Mouse (Mus musculus) adrenal gland, postnatal 14 days (tissue): Measurements from ENCODE around the gene Mrpl14. TPM values are rescaled to one million over a fixed set of nuclear protein-coding genes. Genes with fewer than 3 reads are reported as not detected.

Source experiments
- DNase-seq: peaks from one replicate; pipeline ENCODE4 v3.0.0; 2021; ENCODE audit warnings: mixed read lengths
- total RNA-seq: library from RNA; stranded (reverse); gene quantifications from 2 replicates; pipeline ENCODE4 v1.2.3, GENCODE M21; 2021

Mrpl14 gene
- total RNA-seq, 1 experiment from 2014 or later, result 122 TPM

GRCm38 (mm10) chr17:45724574-45724921, 38.4 kb downstream of the Mrpl14 start:
- DNase-seq, result no peak

GRCm38 (mm10) chr17:45726249-45726648, 40.1 kb downstream of the Mrpl14 start:
- DNase-seq, result no peak

GRCm38 (mm10) chr17:45727481-45727880, 41.4 kb downstream of the Mrpl14 start:
- no peak for DNase-seq

GRCm38 (mm10) chr17:45727983-45728723, 42.0 kb downstream of the Mrpl14 start:
- no peak for DNase-seq

GRCm38 (mm10) chr17:45729387-45729786, 43.3 kb downstream of the Mrpl14 start:
- no peak for DNase-seq

GRCm38 (mm10) chr17:45730696-45731095, 44.6 kb downstream of the Mrpl14 start:
- no peak for DNase-seq

- DNase-seq, result peak; percentile 90
Measured at GRCm38 (mm10) chr17:45731172-45731864, 45.2 kb downstream of the Mrpl14 start.

GRCm38 (mm10) chr17:45733038-45733734, 47.1 kb downstream of the Mrpl14 start:
- no peak for DNase-seq

GRCm38 (mm10) chr17:45733735-45734301, 47.7 kb downstream of the Mrpl14 start, which contains the start of gene 1600014C23Rik:
TSS of gene 1600014C23Rik (minus strand) at chr17:45733844.
- DNase-seq, result peak; percentile 81

GRCm38 (mm10) chr17:45734333-45734732, 48.2 kb downstream of the Mrpl14 start:
- no peak for DNase-seq

- DNase-seq, result peak; percentile 56
Measured at GRCm38 (mm10) chr17:45734881-45735280, 48.8 kb downstream of the Mrpl14 start.

GRCm38 (mm10) chr17:45735382-45736310, 49.5 kb downstream of the Mrpl14 start:
- DNase-seq, result peak; percentile 92

GRCm38 (mm10) chr17:45736311-45737077, 50.4 kb downstream of the Mrpl14 start:
- DNase-seq, result peak; percentile 93

- no peak for DNase-seq
Measured at GRCm38 (mm10) chr17:45737078-45737601, 51.0 kb downstream of the Mrpl14 start.

- DNase-seq, result no peak
Measured at GRCm38 (mm10) chr17:45742371-45743147, 56.4 kb downstream of the Mrpl14 start.

- no peak for DNase-seq
Measured at GRCm38 (mm10) chr17:45745629-45746028, 59.5 kb downstream of the Mrpl14 start.

- DNase-seq, result no peak
Measured at GRCm38 (mm10) chr17:45746755-45747154, 60.6 kb downstream of the Mrpl14 start.

- DNase-seq, result no peak
Measured at GRCm38 (mm10) chr17:45747293-45747692, 61.2 kb downstream of the Mrpl14 start.
